Mouse (Mus musculus) stomach, postnatal 0 days (tissue): ENCODE measurements around the gene Gpr183.

ENCODE experiments used
- CTCF ChIP-seq: IDR thresholded peaks from 2 replicates; pipeline ENCODE4 v1.5.1; 2016; ENCODE audit warnings: antibody characterized with exemption, low read depth, mild to moderate bottlenecking, moderate library complexity
- EP300 ChIP-seq: optimal IDR thresholded peaks from 2 replicates; pipeline ENCODE3; 2016; ENCODE audit warnings: antibody characterized with exemption

DNA sequence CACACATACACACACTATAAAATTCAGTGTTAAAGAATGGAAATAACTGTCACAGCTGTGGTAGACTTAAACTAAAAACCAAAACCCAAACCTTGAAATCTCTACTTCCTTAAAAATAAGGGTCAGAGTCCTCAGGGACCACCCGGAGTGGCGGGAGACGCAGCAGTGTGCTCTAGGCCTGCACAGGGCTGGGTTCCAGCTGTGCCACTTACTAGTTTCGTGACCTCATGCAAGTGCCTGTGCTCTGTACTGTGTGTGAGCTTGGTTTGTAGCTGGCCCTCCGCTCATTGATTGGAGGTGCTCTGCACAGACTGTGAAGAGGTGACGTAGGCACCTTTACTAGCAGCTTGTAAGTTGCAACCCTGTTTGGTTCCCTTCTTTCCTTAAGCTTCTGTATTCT is 55.1 kb downstream of the Gpr183 start:
- no peak for TF ChIP-seq CTCF
- TF ChIP-seq EP300: no peak
